Mouse (Mus musculus): ENCODE data around the gene Fbxo11. TPM values are rescaled to one million over a fixed set of nuclear protein-coding genes. Genes with fewer than 3 reads are reported as not detected.

The Fbxo11 gene
- polyA plus RNA-seq, 1 experiment from 2014 or later = 33.0 TPM

GRCm38 (mm10) chr17:88098181-88098852, 33.2 kb upstream of the Fbxo11 start:
- ATAC-seq = no peak
- Histone ChIP-seq H3K9ac (replicated peaks; ENCODE audit: low read depth, low read length) (no peak overlapping the region), H3K27ac (ENCODE audit: low read length) (no peak overlapping the region), H3K4me1 (replicated peaks; ENCODE audit: control insufficient read depth, insufficient read depth, low read length) (no peaks in the 10 kb centered on the region), H3K9me3 (ENCODE audit: control insufficient read depth, low read length) (no peaks in the 10 kb centered on the region), H3K4me2 (ENCODE audit: low read length) (no peak overlapping the region), H3K36me3 (ENCODE audit: control insufficient read depth, insufficient read depth) (no peaks in the 10 kb centered on the region), H3K4me3 (replicated peaks; ENCODE audit: low read length) (no peak overlapping the region), H3K27me3 (replicated peaks; ENCODE audit: control insufficient read depth, insufficient read depth, low read length) (no peaks in the 10 kb centered on the region)
- WGBS = 94% methylated on average over 9 of the region's 9 CpGs

DNA sequence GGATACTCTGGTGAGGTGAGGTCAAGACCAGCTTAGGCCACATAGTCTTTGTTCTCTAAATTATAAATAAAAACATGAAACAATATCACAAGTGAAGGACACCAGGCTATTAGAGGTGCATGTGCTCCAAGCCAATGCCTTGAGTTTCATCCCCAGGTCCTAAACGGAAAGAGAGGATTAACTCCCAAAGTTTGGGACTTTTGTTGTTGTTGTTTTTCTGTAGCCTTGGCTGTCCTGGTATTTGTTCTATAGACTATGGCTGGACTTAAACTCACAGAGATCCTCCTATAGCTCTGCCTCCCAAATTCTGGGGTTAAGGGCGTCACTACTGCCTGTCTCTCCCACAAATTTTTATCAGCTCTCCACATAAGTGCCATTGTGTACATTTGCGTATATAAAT, 32.5 kb upstream of the Fbxo11 start:
- Histone ChIP-seq H3K27me3 (replicated peaks; ENCODE audit: control insufficient read depth, insufficient read depth, low read length) (no peaks in the 10 kb centered on the region), H3K4me1 (replicated peaks; ENCODE audit: control insufficient read depth, insufficient read depth, low read length) (no peaks in the 10 kb centered on the region), H3K9ac (replicated peaks; ENCODE audit: low read depth, low read length) (no peak overlapping the region), H3K9me3 (ENCODE audit: control insufficient read depth, low read length) (no peaks in the 10 kb centered on the region), H3K4me2 (ENCODE audit: low read length) (no peak overlapping the region), H3K27ac (ENCODE audit: low read length) (no peak overlapping the region), H3K36me3 (ENCODE audit: control insufficient read depth, insufficient read depth) (no peaks in the 10 kb centered on the region), H3K4me3 (replicated peaks; ENCODE audit: low read length) (no peak overlapping the region)
- 95% methylated on average over 3 of the region's 3 CpGs for WGBS
- no peak for ATAC-seq

DNA sequence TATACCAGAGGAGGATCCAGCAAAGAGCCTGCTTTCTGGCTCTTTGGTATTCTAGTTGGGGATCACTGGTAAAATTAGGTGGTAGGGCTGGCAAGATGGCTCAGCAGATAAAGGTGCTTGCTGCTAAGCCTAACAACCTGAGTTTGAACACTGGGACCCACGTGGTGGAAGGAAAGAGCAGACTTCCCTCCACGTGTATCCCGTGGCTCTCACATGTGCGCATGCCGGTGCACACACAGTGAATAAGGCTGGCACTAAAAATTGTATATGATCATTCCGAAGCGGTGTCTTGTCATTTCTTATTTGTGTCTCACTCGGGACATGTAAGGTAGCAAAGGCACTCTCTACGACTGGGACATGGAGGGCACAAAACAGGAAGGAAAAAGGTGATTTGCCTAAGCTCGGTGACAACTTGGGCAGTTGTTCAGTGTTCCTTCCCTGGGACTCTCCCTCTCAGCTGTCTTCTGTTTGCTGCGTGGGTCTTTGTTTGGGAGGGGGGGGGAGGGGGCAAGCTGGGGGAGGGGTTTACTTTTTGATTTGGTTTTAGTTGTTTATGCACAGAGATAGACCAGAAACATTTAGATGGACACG, 31.8 kb upstream of the Fbxo11 start:
- 81% methylated on average over 12 of the region's 12 CpGs for WGBS
- Histone ChIP-seq H3K27ac (ENCODE audit: low read length) (no peak overlapping the region), H3K4me3 (replicated peaks; ENCODE audit: low read length) (no peak overlapping the region), H3K27me3 (replicated peaks; ENCODE audit: control insufficient read depth, insufficient read depth, low read length) (no peaks in the 10 kb centered on the region), H3K9me3 (ENCODE audit: control insufficient read depth, low read length) (no peaks in the 10 kb centered on the region), H3K36me3 (ENCODE audit: control insufficient read depth, insufficient read depth) (no peaks in the 10 kb centered on the region), H3K4me2 (ENCODE audit: low read length) (no peak overlapping the region), H3K9ac (replicated peaks; ENCODE audit: low read depth, low read length) (no peak overlapping the region), H3K4me1 (replicated peaks; ENCODE audit: control insufficient read depth, insufficient read depth, low read length) (no peaks in the 10 kb centered on the region)
- no peak for ATAC-seq

DNA sequence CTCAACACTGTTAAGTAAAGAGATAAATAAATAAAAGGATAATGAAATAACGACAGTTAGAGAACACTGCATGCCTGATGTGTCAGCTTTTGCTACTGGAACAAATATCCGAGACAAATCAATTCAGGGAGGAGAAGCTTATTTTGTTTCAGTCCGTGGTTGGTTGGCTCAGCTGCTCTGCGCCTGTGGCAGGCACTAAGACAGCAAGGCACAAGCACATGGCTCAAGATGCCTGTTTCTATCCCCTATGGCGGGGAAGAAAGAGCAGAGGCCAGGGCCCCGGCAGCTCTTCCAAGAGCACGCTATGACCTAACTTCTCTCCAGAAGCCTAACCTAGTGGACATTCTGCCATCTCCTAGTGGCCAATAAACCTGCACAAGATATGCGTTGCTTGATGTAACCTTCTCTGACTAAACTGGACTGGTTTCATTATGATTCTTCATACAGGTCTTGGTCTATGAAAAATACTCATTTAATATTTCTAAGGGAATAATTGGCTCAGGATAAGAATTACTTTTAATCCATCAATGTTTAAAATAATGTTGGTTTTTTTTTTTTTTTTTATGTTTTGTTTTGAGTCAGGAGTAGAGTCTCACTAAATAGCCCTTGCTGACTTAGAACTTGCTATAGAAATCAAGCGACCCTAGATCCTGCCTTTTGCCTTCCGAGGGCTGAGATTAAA, 30.6 kb upstream of the Fbxo11 start:
- ATAC-seq = no peak

DNA sequence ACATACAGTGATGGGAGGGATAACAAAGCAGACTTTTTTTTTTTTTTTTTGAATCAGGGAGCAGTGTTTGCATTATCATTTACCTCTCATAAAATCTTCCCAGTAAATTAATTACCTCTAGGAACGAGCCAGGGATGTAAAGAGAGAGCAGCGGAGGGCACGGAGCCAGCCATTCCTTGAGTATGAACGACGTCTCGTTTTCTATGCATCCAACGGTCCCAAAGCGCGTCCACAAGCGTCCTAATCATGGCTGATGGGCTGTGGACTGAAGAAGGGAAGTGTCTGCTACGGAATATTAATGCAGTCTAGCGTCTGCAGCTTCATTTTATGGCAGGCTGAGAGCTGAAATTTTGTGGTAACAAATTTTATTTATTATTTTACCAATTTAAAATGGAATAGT, 29.2 kb upstream of the Fbxo11 start:
- Histone ChIP-seq H3K4me3 (replicated peaks; ENCODE audit: low read length) (no peak overlapping the region), H3K9me3 (ENCODE audit: control insufficient read depth, low read length) (no peaks in the 10 kb centered on the region), H3K4me2 (ENCODE audit: low read length) (peak overlapping the region; percentile 16; the same call in 1 of the 2 replicates), H3K4me1 (replicated peaks; ENCODE audit: control insufficient read depth, insufficient read depth, low read length) (no peaks in the 10 kb centered on the region), H3K36me3 (ENCODE audit: control insufficient read depth, insufficient read depth) (no peaks in the 10 kb centered on the region), H3K27me3 (replicated peaks; ENCODE audit: control insufficient read depth, insufficient read depth, low read length) (no peaks in the 10 kb centered on the region), H3K9ac (replicated peaks; ENCODE audit: low read depth, low read length) (no peak overlapping the region), H3K27ac (ENCODE audit: low read length) (no peak overlapping the region)
- WGBS = 38% methylated on average over 12 of the region's 12 CpGs
- no peak for ATAC-seq

More for the DNA sequence above, 30.6 kb upstream of the Fbxo11 start:
- Histone ChIP-seq H3K27me3 (replicated peaks; ENCODE audit: control insufficient read depth, insufficient read depth, low read length) (no peaks in the 10 kb centered on the region), H3K9ac (replicated peaks; ENCODE audit: low read depth, low read length) (no peak overlapping the region), H3K4me2 (ENCODE audit: low read length) (no peak overlapping the region), H3K36me3 (ENCODE audit: control insufficient read depth, insufficient read depth) (no peaks in the 10 kb centered on the region), H3K4me1 (replicated peaks; ENCODE audit: control insufficient read depth, insufficient read depth, low read length) (no peaks in the 10 kb centered on the region), H3K4me3 (replicated peaks; ENCODE audit: low read length) (no peak overlapping the region), H3K27ac (ENCODE audit: low read length) (no peak overlapping the region), H3K9me3 (ENCODE audit: control insufficient read depth, low read length) (no peaks in the 10 kb centered on the region)
- 91% methylated on average over 10 of the region's 10 CpGs for WGBS

- Histone ChIP-seq H3K4me3 (replicated peaks; ENCODE audit: low read length) (no peak overlapping the region), H3K4me1 (replicated peaks; ENCODE audit: control insufficient read depth, insufficient read depth, low read length) (no peaks in the 10 kb centered on the region), H3K36me3 (ENCODE audit: control insufficient read depth, insufficient read depth) (no peaks in the 10 kb centered on the region), H3K9me3 (ENCODE audit: control insufficient read depth, low read length) (no peaks in the 10 kb centered on the region), H3K27me3 (replicated peaks; ENCODE audit: control insufficient read depth, insufficient read depth, low read length) (no peaks in the 10 kb centered on the region), H3K27ac (ENCODE audit: low read length) (no peak overlapping the region), H3K4me2 (ENCODE audit: low read length) (peak overlapping the region; percentile 28), H3K9ac (replicated peaks; ENCODE audit: low read depth, low read length) (no peak overlapping the region)
- 46% methylated on average over 10 of the region's 10 CpGs for WGBS
- ATAC-seq = no peak
Measured at GRCm38 (mm10) chr17:88093798-88094197, 28.7 kb upstream of the Fbxo11 start.

- H3K4me3 ChIP-seq (replicated peaks; ENCODE audit: low read length) = no peak overlapping the region
- H3K27me3 ChIP-seq (replicated peaks; ENCODE audit: control insufficient read depth, insufficient read depth, low read length) = no peaks in the 10 kb centered on the region
- ATAC-seq = no peak
- H3K9ac ChIP-seq (replicated peaks; ENCODE audit: low read depth, low read length) = no peak overlapping the region
- H3K9me3 ChIP-seq (ENCODE audit: control insufficient read depth, low read length) = no peaks in the 10 kb centered on the region
- 93% methylated on average over 11 of the region's 11 CpGs for WGBS
- no peak overlapping the region for H3K27ac ChIP-seq (ENCODE audit: low read length)
- no peaks in the 10 kb centered on the region for H3K36me3 ChIP-seq (ENCODE audit: control insufficient read depth, insufficient read depth)
- no peak overlapping the region for H3K4me2 ChIP-seq (ENCODE audit: low read length)
- H3K4me1 ChIP-seq (replicated peaks; ENCODE audit: control insufficient read depth, insufficient read depth, low read length) = no peaks in the 10 kb centered on the region
Measured at GRCm38 (mm10) chr17:88085976-88086375, 20.9 kb upstream of the Fbxo11 start.

- WGBS = 86% methylated on average over 6 of the region's 6 CpGs
- H3K36me3 ChIP-seq (ENCODE audit: control insufficient read depth, insufficient read depth) = no peaks in the 10 kb centered on the region
- H3K27me3 ChIP-seq (replicated peaks; ENCODE audit: control insufficient read depth, insufficient read depth, low read length) = no peaks in the 10 kb centered on the region
- H3K9me3 ChIP-seq (ENCODE audit: control insufficient read depth, low read length) = no peaks in the 10 kb centered on the region
- no peak for ATAC-seq
- no peaks in the 10 kb centered on the region for H3K4me1 ChIP-seq (replicated peaks; ENCODE audit: control insufficient read depth, insufficient read depth, low read length)
- no peak overlapping the region for H3K27ac ChIP-seq (ENCODE audit: low read length)
- no peak overlapping the region for H3K4me2 ChIP-seq (ENCODE audit: low read length)
- H3K9ac ChIP-seq (replicated peaks; ENCODE audit: low read depth, low read length) = no peak overlapping the region
- H3K4me3 ChIP-seq (replicated peaks; ENCODE audit: low read length) = no peak overlapping the region
Measured at GRCm38 (mm10) chr17:88081446-88081845, 16.4 kb upstream of the Fbxo11 start.

GRCm38 (mm10) chr17:88079771-88080170, 14.7 kb upstream of the Fbxo11 start:
- no peak for ATAC-seq
- H3K4me1 ChIP-seq (replicated peaks; ENCODE audit: control insufficient read depth, insufficient read depth, low read length) = no peaks in the 10 kb centered on the region
- no peak overlapping the region for H3K4me2 ChIP-seq (ENCODE audit: low read length)
- H3K27ac ChIP-seq (ENCODE audit: low read length) = no peak overlapping the region
- no peaks in the 10 kb centered on the region for H3K27me3 ChIP-seq (replicated peaks; ENCODE audit: control insufficient read depth, insufficient read depth, low read length)
- no peak overlapping the region for H3K4me3 ChIP-seq (replicated peaks; ENCODE audit: low read length)
- 82% methylated on average over 8 of the region's 8 CpGs for WGBS
- H3K36me3 ChIP-seq (ENCODE audit: control insufficient read depth, insufficient read depth) = no peaks in the 10 kb centered on the region
- no peak overlapping the region for H3K9ac ChIP-seq (replicated peaks; ENCODE audit: low read depth, low read length)
- H3K9me3 ChIP-seq (ENCODE audit: control insufficient read depth, low read length) = no peaks in the 10 kb centered on the region

Measured in forebrain, embryonic 16.5 days (tissue).